Mouse (Mus musculus) CH12.LX (cell line): ENCODE measurements around the gene Pgap3. TPM values are rescaled to one million over a fixed set of nuclear protein-coding genes. Genes with fewer than 3 reads are reported as not detected.

Source experiments
- DNase-seq: peaks from one replicate; pipeline ENCODE4 v3.0.0-alpha.2; 2013; ENCODE audit errors: extremely low read depth
- H3K27ac ChIP-seq: 2 replicates; pipeline ENCODE4 v1.5.1; 2012; ENCODE audit warnings: low read depth, mild to moderate bottlenecking, control low read depth, moderate library complexity; ENCODE audit not compliant: insufficient read depth
- H3K27me3 ChIP-seq: replicated peaks from 2 replicates; pipeline ENCODE3; 2012; ENCODE audit warnings: inconsistent platforms
- H3K36me3 ChIP-seq, 2 experiments: replicated peaks in 1 of 2; 2 replicates each; pipeline versions ENCODE3 to v1.6.1; 2012; ENCODE audit warnings: inconsistent platforms in 1 of 2, low read length in 1 of 2, mild to moderate bottlenecking in 1 of 2, mixed read lengths in 1 of 2, moderate library complexity in 1 of 2; ENCODE audit not compliant: control insufficient read depth in 1 of 2, insufficient read depth in 1 of 2
- H3K4me1 ChIP-seq, 2 experiments: 2 replicates each; pipeline ENCODE4 v1.6.1; 2012; ENCODE audit warnings: inconsistent platforms in 1 of 2, moderate library complexity in 1 of 2; ENCODE audit not compliant: insufficient read depth in 2 of 2, control insufficient read depth in 1 of 2
- H3K4me2 ChIP-seq: 2 replicates; pipeline ENCODE4 v1.6.1; 2012; ENCODE audit warnings: low read depth, mild to moderate bottlenecking, control low read depth; ENCODE audit not compliant: poor library complexity, insufficient read depth, severe bottlenecking
- H3K4me3 ChIP-seq, 3 experiments: fragments of 150-350 bp in 1 of 3; sonication (generic) in 1 of 3; replicated peaks in 1 of 3; 2 replicates each; pipeline versions ENCODE3 to v1.5.1; 2011 to 2012; ENCODE audit warnings: low read depth in 2 of 3, low read length in 2 of 3, mild to moderate bottlenecking in 2 of 3, moderate library complexity in 2 of 3, control low read depth in 1 of 3, improper control_type of control experiment in 1 of 3, inconsistent platforms in 1 of 3, mixed read lengths in 1 of 3; ENCODE audit not compliant: poor library complexity in 1 of 3
- H3K79me2 ChIP-seq: replicated peaks from 2 replicates; pipeline ENCODE4 v1.6.1; 2012; ENCODE audit warnings: mild to moderate bottlenecking, moderate library complexity; ENCODE audit not compliant: control insufficient read depth, poor library complexity, insufficient read depth, severe bottlenecking; ENCODE audit errors: extremely low read depth
- H3K9ac ChIP-seq: 2 replicates; pipeline ENCODE4 v1.6.1; 2012; ENCODE audit warnings: low read depth, mild to moderate bottlenecking, control low read depth, moderate library complexity; ENCODE audit not compliant: insufficient read depth
- H3K9me3 ChIP-seq: replicated peaks from 2 replicates; pipeline ENCODE3; 2012; ENCODE audit warnings: low read length, inconsistent platforms, mixed read lengths
- BHLHE40 ChIP-seq: IDR thresholded peaks from 2 replicates; pipeline ENCODE4 v1.6.1; 2011; ENCODE audit warnings: mild to moderate bottlenecking, low read depth, low read length, improper control_type of control experiment
- CHD2 ChIP-seq: IDR thresholded peaks from 2 replicates; pipeline ENCODE4 v1.6.1; 2011; ENCODE audit warnings: low read length, improper control_type of control experiment
- ETS1 ChIP-seq: conservative IDR thresholded peaks from 2 replicates; pipeline ENCODE4 v1.6.1; 2012; ENCODE audit warnings: low read depth, mild to moderate bottlenecking, inconsistent platforms, low read length, improper control_type of control experiment, moderate library complexity
- KAT2A ChIP-seq: IDR thresholded peaks from 2 replicates; pipeline ENCODE4 v1.6.1; 2012; ENCODE audit warnings: low read length, improper control_type of control experiment, inconsistent platforms; ENCODE audit not compliant: insufficient replicate concordance
- MAFK ChIP-seq: IDR thresholded peaks from 2 replicates; pipeline ENCODE4 v1.6.1; 2011; ENCODE audit warnings: low read length, improper control_type of control experiment; ENCODE audit not compliant: insufficient replicate concordance
- MEF2A ChIP-seq: IDR thresholded peaks from 2 replicates; pipeline ENCODE4 v1.6.1; 2014; ENCODE audit warnings: low read depth, mild to moderate bottlenecking, inconsistent platforms, low read length, improper control_type of control experiment, borderline replicate concordance
- MXI1 ChIP-seq: IDR thresholded peaks from 2 replicates; pipeline ENCODE4 v1.6.1; 2011; ENCODE audit warnings: mild to moderate bottlenecking, low read depth, low read length, improper control_type of control experiment
- NRF1 ChIP-seq: IDR thresholded peaks from 2 replicates; pipeline ENCODE4 v1.6.1; 2014; ENCODE audit warnings: low read depth, mild to moderate bottlenecking, inconsistent platforms, low read length, improper control_type of control experiment, moderate library complexity
- SMC3 ChIP-seq: IDR thresholded peaks from 2 replicates; pipeline ENCODE4 v1.6.1; 2011; ENCODE audit warnings: low read depth, low read length, improper control_type of control experiment
- TBP ChIP-seq: conservative IDR thresholded peaks from 2 replicates; pipeline ENCODE4 v1.6.1; 2011; ENCODE audit warnings: low read depth, low read length, improper control_type of control experiment
- TCF12 ChIP-seq: IDR thresholded peaks from 2 replicates; pipeline ENCODE4 v1.6.1; 2014; ENCODE audit warnings: low read depth, mild to moderate bottlenecking, inconsistent platforms, low read length, improper control_type of control experiment
- USF2 ChIP-seq: conservative IDR thresholded peaks from 2 replicates; pipeline ENCODE4 v1.6.1; 2011; ENCODE audit warnings: low read depth, low read length, improper control_type of control experiment
- ZKSCAN1 ChIP-seq: IDR thresholded peaks from 2 replicates; pipeline ENCODE4 v1.6.1; 2012; ENCODE audit warnings: low read depth, inconsistent platforms, low read length, improper control_type of control experiment, borderline replicate concordance
- ZMIZ1 ChIP-seq: IDR thresholded peaks from 2 replicates; pipeline ENCODE4 v1.6.1; 2012; ENCODE audit warnings: low read depth, mild to moderate bottlenecking, inconsistent platforms, low read length, improper control_type of control experiment
- dilution Hi-C: fragments of 300-500 bp; cut with MboI; formaldehyde crosslinking; loops from 2 replicates; pipeline ENCODE4 v1.14.3; 2020; ENCODE audit warnings: low sequenced_read_pairs; ENCODE audit not compliant: extremely low pct_unique_long_range_greater_than_20kb, extremely low pct_ligation_motif_present
- in situ Hi-C: fragments of 300-500 bp; cut with MboI; formaldehyde crosslinking; loops from 3 replicates; pipeline ENCODE4 v1.14.3; 2019; ENCODE audit warnings: low sequenced_read_pairs, low pct_ligation_motif_present, low pct_unique_long_range_greater_than_20kb, mixed read lengths
- polyA plus RNA-seq: library from polyadenylated mRNA; unstranded; fragments of >175 nt; gene quantifications from 2 replicates; pipeline ENCODE4 v1.2.1, GENCODE M21; 2012; ENCODE audit warnings: low read depth; ENCODE audit not compliant: insufficient read length
- total RNA-seq, 2 experiments: library from RNA; depleted of rRNA; stranded (reverse); fragments of 300-350 nt in 1 of 2; fragments of >200 nt in 1 of 2; gene quantifications; 2 replicates each; pipeline ENCODE4 v1.2.3; 2012 to 2014

Gene Pgap3
- total and polyA plus RNA-seq, 3 experiments = 3.3 to 6.9 (median 6.5) TPM

GRCm38 (mm10) chr11:98445238-98445637 is 44.9 kb upstream of the Pgap3 start:
- H3K79me2 ChIP-seq = no peaks in the 10 kb centered on the region
- no peak overlapping the region for H3K4me2 ChIP-seq
- H3K4me3 ChIP-seq = no peak overlapping the region
- H3K4me1 ChIP-seq = peaks cover 18 to 33% of the 10 kb centered on the region in 2 experiments
- TF ChIP-seq ETS1 (no peak), SMC3 (no peak), TCF12 (no peak)
- TF ChIP-seq, all 38 proteins: peak for 0
- Histone ChIP-seq H3K9me3 (peaks cover 6% of the 10 kb centered on the region), H3K27ac (no peak overlapping the region), H3K27me3 (no peaks in the 10 kb centered on the region), H3K9ac (no peak overlapping the region), H3K36me3 (no peaks in the 10 kb centered on the region)
- in situ Hi-C loops = loop anchor here (5.0 kb wide), 1 partner anchor 88 kb away; the partner anchor contains the start of gene Stard3
- dilution Hi-C loops = no loop called here
- no peak for DNase-seq

GRCm38 (mm10) chr11:98443688-98444087 is 43.4 kb upstream of the Pgap3 start:
- Histone ChIP-seq H3K9ac (no peak overlapping the region), H3K36me3 (no peaks in the 10 kb centered on the region), H3K4me3 (no peak overlapping the region), H3K9me3 (peaks cover 6% of the 10 kb centered on the region), H3K4me1 (peaks cover 3 to 18% of the 10 kb centered on the region in 2 experiments), H3K4me2 (no peak overlapping the region), H3K27ac (no peak overlapping the region)
- no peak for DNase-seq
- TF ChIP-seq ETS1 = no peak
- TF ChIP-seq CHD2 = no peak
- no peak for TF ChIP-seq ZKSCAN1
- no peak for TF ChIP-seq NRF1
- no peak for TF ChIP-seq MEF2A
- TF ChIP-seq ZMIZ1 = no peak
- no peak for TF ChIP-seq USF2
- TF ChIP-seq BHLHE40 = no peak
- TF ChIP-seq MAFK = no peak
- TF ChIP-seq TBP = no peak
- TF ChIP-seq MXI1 = no peak
- TF ChIP-seq KAT2A = no peak
- TF ChIP-seq, all 38 proteins: peak for 0
- dilution Hi-C loops = no loop called here
- in situ Hi-C loops = no loop called here
- no peaks in the 10 kb centered on the region for H3K79me2 ChIP-seq
- H3K27me3 ChIP-seq = no peaks in the 10 kb centered on the region
